Mouse (Mus musculus) liver, adult 2 months (tissue): ENCODE results near the gene Ciz1.

Experiments
- CTCF ChIP-seq: fragments of 200-500 bp; IDR thresholded peaks from 2 replicates; pipeline ENCODE4 v1.5.1; 2011; ENCODE audit warnings: low read depth, low read length, control low read depth
- POLR2A ChIP-seq: fragments of 200-500 bp; IDR thresholded peaks from 2 replicates; pipeline ENCODE4 v1.6.1; 2011; ENCODE audit warnings: low read length, control low read depth; ENCODE audit not compliant: insufficient read depth; ENCODE audit errors: extremely low read depth

- TF ChIP-seq CTCF, result no peak
- no peak for TF ChIP-seq POLR2A
Measured at GRCm38 (mm10) chr2:32353836-32354235, 1.7 kb downstream of the Ciz1 start.
